Mouse (Mus musculus) E14TG2a.4 (cell line): Measurements from ENCODE around the gene Atp2b1.

Experiments used
- CTCF ChIP-seq: conservative IDR thresholded peaks from 2 replicates; pipeline ENCODE4 v1.5.1; 2014; ENCODE audit warnings: low read length
- POU5F1 ChIP-seq: IDR thresholded peaks from 2 replicates; pipeline ENCODE4 v1.6.1; 2014; ENCODE audit warnings: low read length, borderline replicate concordance

GRCm38 (mm10) chr10:98974645-98975044 is 60.4 kb downstream of the Atp2b1 start:
- no peak for TF ChIP-seq CTCF
- TF ChIP-seq POU5F1, result no peak
